In genomic region chr5:5246534-5247175, GRCm38 (mm10) we compare ENCODE assay signal across 21 mouse cellular contexts.
DNase-seq lines count a peak whose midpoint lies in the region; ATAC-seq and TF ChIP-seq lines count a peak whose summit lies in the region.
"Had no signal": no experiment of that assay in that cellular context is flagged by ENCODE, and none has a peak within 500 bp of the region (broad histone marks: within the 10 kb centered on the region; RNA-seq: fewer than 3 reads in every experiment).

No protein-coding gene starts in this region.

- peak; percentile 44; the same call in 1 of the 2 replicates for ATAC-seq in hindbrain, embryonic 12.5 days (ENCODE audit: low FRiP score)
- no peak for ATAC-seq in hindbrain, embryonic 11.5 days (ENCODE audit: low FRiP score)
- ATAC-seq in midbrain, postnatal 0 days (ENCODE audit: low FRiP score): no peak
- ATAC-seq in liver, embryonic 15.5 days (ENCODE audit: insufficient read depth): peak; percentile 82
- ATAC-seq in midbrain, embryonic 16.5 days: 0 out of 2 replicates have a peak, but pooled peaks have one; percentile 56
- ATAC-seq: forebrain, embryonic 13.5 days had no signal

- H3K36me3 ChIP-seq in hindbrain, embryonic 12.5 days: peaks cover 3% of the 10 kb centered on the region; the same call in 1 of the 2 replicates
- H3K36me3 ChIP-seq in hindbrain, embryonic 11.5 days (ENCODE audit: control insufficient read depth, insufficient read depth, low read length): no peaks in the 10 kb centered on the region
- H3K36me3 ChIP-seq in midbrain, embryonic 10.5 days: peaks cover 3% of the 10 kb centered on the region; the same call in 1 of the 2 replicates
- H3K36me3 ChIP-seq in midbrain, postnatal 0 days (ENCODE audit: insufficient read depth, low read length): no peaks in the 10 kb centered on the region
- H3K36me3 ChIP-seq in liver, embryonic 15.5 days (replicated peaks): no peaks in the 10 kb centered on the region
- H3K36me3 ChIP-seq in midbrain, embryonic 16.5 days (ENCODE audit: control insufficient read depth, insufficient read depth, low read length): no peaks in the 10 kb centered on the region
- H3K36me3 ChIP-seq: G1E; midbrain, embryonic 12.5 days had no signal

- DNase-seq in hindbrain, embryonic 11.5 days (ENCODE audit: low spot score): no peak
- DNase-seq in midbrain, embryonic 10.5 days (ENCODE audit: low spot score): no peak
- no peak for DNase-seq in midbrain, postnatal 0 days (ENCODE audit: low spot score)
- DNase-seq in c-Kit-positive CD71-positive TER-119-positive erythroid progenitor cells, embryonic 14.5 days (ENCODE audit: low spot score): no peak
- DNase-seq: adrenal gland, postnatal 14 days; cerebellum, adult 11-12 months; cerebellum, postnatal 14 days; kidney, adult 18-20 months; kidney, postnatal 10 days; lung, postnatal 14 days; right cerebral cortex, adult 18-20 months; thymus, postnatal 14 days had no signal

- no peak for TF ChIP-seq CTCF in midbrain, postnatal 0 days (IDR thresholded peaks at IDR 0.05)

- H3K4me2 ChIP-seq in hindbrain, embryonic 12.5 days (replicated peaks): no peak overlapping the region
- H3K4me2 ChIP-seq in hindbrain, embryonic 11.5 days (replicated peaks; ENCODE audit: low read depth, low read length): no peak overlapping the region
- no peak overlapping the region for H3K4me2 ChIP-seq in midbrain, postnatal 0 days (ENCODE audit: low read depth, low read length, poor library complexity, severe bottlenecking)
- H3K4me2 ChIP-seq in liver, embryonic 15.5 days: no peak overlapping the region
- no peak overlapping the region for H3K4me2 ChIP-seq in midbrain, embryonic 16.5 days (ENCODE audit: low read length)
- H3K4me2 ChIP-seq: forebrain, embryonic 13.5 days; heart, embryonic 13.5 days; limb, embryonic 15.5 days; midbrain, embryonic 12.5 days had no signal

- WGBS in hindbrain, embryonic 12.5 days: 74% methylated on average over 2 of the region's 2 CpGs
- 91% methylated on average over 2 of the region's 2 CpGs for WGBS in hindbrain, embryonic 11.5 days
- 90% methylated on average over 2 of the region's 2 CpGs for WGBS in midbrain, embryonic 10.5 days
- WGBS in midbrain, postnatal 0 days: 88% methylated on average over 2 of the region's 2 CpGs
- 48% methylated on average over 2 of the region's 2 CpGs for WGBS in liver, embryonic 15.5 days (ENCODE audit: insufficient replicate concordance)
- WGBS in midbrain, embryonic 16.5 days: 91% methylated on average over 2 of the region's 2 CpGs

- no peak overlapping the region for H3K27ac ChIP-seq in hindbrain, embryonic 12.5 days
- H3K27ac ChIP-seq in hindbrain, embryonic 11.5 days (ENCODE audit: low read depth, low read length): no peak overlapping the region
- 0 out of 2 replicates have a peak overlapping the region, but pooled peaks have one; percentile 13 for H3K27ac ChIP-seq in midbrain, embryonic 10.5 days (replicated peaks)
- H3K27ac ChIP-seq in midbrain, postnatal 0 days (ENCODE audit: low read depth, low read length): no peak overlapping the region
- H3K27ac ChIP-seq in liver, embryonic 15.5 days (replicated peaks): no peak overlapping the region
- H3K27ac ChIP-seq in midbrain, embryonic 16.5 days (ENCODE audit: low read length): no peak overlapping the region
- H3K27ac ChIP-seq: forebrain, embryonic 13.5 days; heart, embryonic 13.5 days; limb, embryonic 15.5 days; midbrain, embryonic 12.5 days; stomach, postnatal 0 days had no signal

- no peaks in the 10 kb centered on the region for H3K27me3 ChIP-seq in hindbrain, embryonic 12.5 days
- H3K27me3 ChIP-seq in hindbrain, embryonic 11.5 days (ENCODE audit: control insufficient read depth, insufficient read depth, low read length): no peaks in the 10 kb centered on the region
- no peaks in the 10 kb centered on the region for H3K27me3 ChIP-seq in midbrain, embryonic 10.5 days (ENCODE audit: low read depth, poor library complexity, severe bottlenecking)
- no peaks in the 10 kb centered on the region for H3K27me3 ChIP-seq in midbrain, postnatal 0 days (ENCODE audit: insufficient read depth, low read length)
- H3K27me3 ChIP-seq in liver, embryonic 15.5 days: no peaks in the 10 kb centered on the region
- H3K27me3 ChIP-seq in midbrain, embryonic 16.5 days (ENCODE audit: control insufficient read depth, insufficient read depth, low read depth, low read length): no peaks in the 10 kb centered on the region
- H3K27me3 ChIP-seq: forebrain, embryonic 13.5 days; heart, embryonic 13.5 days; limb, embryonic 15.5 days; midbrain, embryonic 12.5 days had no signal

- peaks cover 7% of the 10 kb centered on the region for H3K4me1 ChIP-seq in hindbrain, embryonic 12.5 days
- H3K4me1 ChIP-seq in hindbrain, embryonic 11.5 days (replicated peaks; ENCODE audit: control insufficient read depth, insufficient read depth, low read length): no peaks in the 10 kb centered on the region
- no peaks in the 10 kb centered on the region; the same call in 1 of the 2 replicates for H3K4me1 ChIP-seq in midbrain, embryonic 10.5 days
- no peaks in the 10 kb centered on the region for H3K4me1 ChIP-seq in midbrain, postnatal 0 days (ENCODE audit: insufficient read depth, low read length)
- H3K4me1 ChIP-seq in liver, embryonic 15.5 days (replicated peaks): peaks cover 5% of the 10 kb centered on the region; the same call in 1 of the 2 replicates
- H3K4me1 ChIP-seq in midbrain, embryonic 16.5 days (ENCODE audit: control insufficient read depth, insufficient read depth, low read length): no peaks in the 10 kb centered on the region
- H3K4me1 ChIP-seq: forebrain, embryonic 13.5 days; limb, embryonic 15.5 days; midbrain, embryonic 12.5 days had no signal

- no peak overlapping the region for H3K9ac ChIP-seq in hindbrain, embryonic 12.5 days
- H3K9ac ChIP-seq in hindbrain, embryonic 11.5 days (ENCODE audit: low read depth, low read length): no peak overlapping the region
- H3K9ac ChIP-seq in midbrain, postnatal 0 days (replicated peaks; ENCODE audit: low read length, poor library complexity, severe bottlenecking): no peak overlapping the region
- H3K9ac ChIP-seq in liver, embryonic 15.5 days: no peak overlapping the region
- no peak overlapping the region for H3K9ac ChIP-seq in midbrain, embryonic 16.5 days (ENCODE audit: low read depth, low read length)
- H3K9ac ChIP-seq: forebrain, embryonic 13.5 days; heart, embryonic 13.5 days; limb, embryonic 15.5 days; midbrain, embryonic 12.5 days had no signal

- no peak overlapping the region for H3K4me3 ChIP-seq in hindbrain, embryonic 12.5 days
- no peak overlapping the region for H3K4me3 ChIP-seq in hindbrain, embryonic 11.5 days (ENCODE audit: low read depth, low read length)
- no peak overlapping the region for H3K4me3 ChIP-seq in midbrain, embryonic 10.5 days
- no peak overlapping the region for H3K4me3 ChIP-seq in midbrain, postnatal 0 days (ENCODE audit: low read depth, low read length)
- no peak overlapping the region for H3K4me3 ChIP-seq in liver, embryonic 15.5 days (replicated peaks)
- no peak overlapping the region for H3K4me3 ChIP-seq in midbrain, embryonic 16.5 days (ENCODE audit: low read depth, low read length)
- H3K4me3 ChIP-seq: forebrain, embryonic 13.5 days; heart, embryonic 13.5 days; limb, embryonic 15.5 days; midbrain, embryonic 12.5 days had no signal

- H3K9me3 ChIP-seq in hindbrain, embryonic 12.5 days (replicated peaks): no peaks in the 10 kb centered on the region
- H3K9me3 ChIP-seq in hindbrain, embryonic 11.5 days (ENCODE audit: control insufficient read depth, low read length): no peaks in the 10 kb centered on the region
- no peaks in the 10 kb centered on the region for H3K9me3 ChIP-seq in midbrain, embryonic 10.5 days (replicated peaks)
- H3K9me3 ChIP-seq in midbrain, postnatal 0 days (ENCODE audit: low read length): no peaks in the 10 kb centered on the region
- no peaks in the 10 kb centered on the region for H3K9me3 ChIP-seq in liver, embryonic 15.5 days (replicated peaks)
- H3K9me3 ChIP-seq in midbrain, embryonic 16.5 days (replicated peaks; ENCODE audit: control insufficient read depth, low read length, poor library complexity, severe bottlenecking): no peaks in the 10 kb centered on the region
- H3K9me3 ChIP-seq: forebrain, embryonic 13.5 days; G1E; heart, embryonic 13.5 days; limb, embryonic 15.5 days; midbrain, embryonic 12.5 days had no signal

Comparison
In these comparisons a context has a peak if more than half of its experiments do, and no peak if none do; other contexts are left out.
1. ATAC-seq: peak in hindbrain, embryonic 12.5 days (single experiment), liver, embryonic 15.5 days (single experiment) and midbrain, embryonic 16.5 days (single experiment); none in hindbrain, embryonic 11.5 days (single experiment) and midbrain, postnatal 0 days (single experiment).